Mouse (Mus musculus): ENCODE results near the gene Nupr1l.

The Nupr1l gene

GRCm38 (mm10) chr5:129918065-129918651, 9.8 kb downstream of the Nupr1l start:
- no peak for DNase-seq

GRCm38 (mm10) chr5:129918752-129919151, 10.4 kb downstream of the Nupr1l start:
- no peak for DNase-seq

GRCm38 (mm10) chr5:129919320-129919719, 11.0 kb downstream of the Nupr1l start:
- no peak for DNase-seq

GRCm38 (mm10) chr5:129921972-129922371, 13.6 kb downstream of the Nupr1l start:
- no peak for DNase-seq

- no peak for DNase-seq
These were observed 16.6 kb downstream of the Nupr1l start for GRCm38 (mm10) chr5:129924820-129925452.

- no peak for DNase-seq
These were observed 17.6 kb downstream of the Nupr1l start for GRCm38 (mm10) chr5:129925933-129926332.

- no peak for DNase-seq
These were observed 21.9 kb downstream of the Nupr1l start for GRCm38 (mm10) chr5:129929924-129930855.

GRCm38 (mm10) chr5:129936941-129937340, 28.6 kb downstream of the Nupr1l start:
- no peak for DNase-seq

- no peak for DNase-seq
These were observed 31.9 kb downstream of the Nupr1l start for GRCm38 (mm10) chr5:129940281-129940680.

GRCm38 (mm10) chr5:129940736-129941494, 32.6 kb downstream of the Nupr1l start:
- no peak for DNase-seq

DNA sequence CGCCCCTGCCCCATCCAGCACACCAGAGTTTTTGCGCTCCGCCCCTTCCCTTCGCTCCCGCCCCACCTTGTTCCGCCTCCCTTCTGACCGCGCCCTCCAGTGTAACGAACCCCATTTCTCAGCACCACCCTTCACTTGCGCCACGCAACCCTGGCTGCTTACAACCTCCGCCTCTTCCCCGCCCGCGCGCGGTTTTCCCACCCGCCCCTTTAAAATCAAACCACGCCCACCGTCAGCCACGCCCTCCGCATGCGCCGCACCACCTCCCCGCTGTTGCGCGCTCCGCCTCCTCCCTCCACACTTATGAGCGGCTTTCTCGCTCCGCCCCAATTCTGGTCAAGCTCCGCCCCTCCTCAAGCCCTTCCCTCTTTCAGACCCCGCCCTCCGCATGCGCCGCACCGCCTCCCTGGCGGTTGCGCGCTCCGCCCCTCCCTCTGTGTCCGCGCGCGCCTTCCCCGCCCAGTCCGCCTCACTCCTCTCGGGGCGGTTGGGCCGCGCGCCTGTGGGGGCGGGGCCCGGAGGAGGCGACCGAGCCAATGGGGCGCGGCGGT, 33.2 kb downstream of the Nupr1l start, which contains the start of gene Vkorc1l1:
TSS of gene Vkorc1l1 (plus strand) at position 476 of the 551 bp plus-strand sequence.
- peak; percentile 98 for DNase-seq

DNA sequence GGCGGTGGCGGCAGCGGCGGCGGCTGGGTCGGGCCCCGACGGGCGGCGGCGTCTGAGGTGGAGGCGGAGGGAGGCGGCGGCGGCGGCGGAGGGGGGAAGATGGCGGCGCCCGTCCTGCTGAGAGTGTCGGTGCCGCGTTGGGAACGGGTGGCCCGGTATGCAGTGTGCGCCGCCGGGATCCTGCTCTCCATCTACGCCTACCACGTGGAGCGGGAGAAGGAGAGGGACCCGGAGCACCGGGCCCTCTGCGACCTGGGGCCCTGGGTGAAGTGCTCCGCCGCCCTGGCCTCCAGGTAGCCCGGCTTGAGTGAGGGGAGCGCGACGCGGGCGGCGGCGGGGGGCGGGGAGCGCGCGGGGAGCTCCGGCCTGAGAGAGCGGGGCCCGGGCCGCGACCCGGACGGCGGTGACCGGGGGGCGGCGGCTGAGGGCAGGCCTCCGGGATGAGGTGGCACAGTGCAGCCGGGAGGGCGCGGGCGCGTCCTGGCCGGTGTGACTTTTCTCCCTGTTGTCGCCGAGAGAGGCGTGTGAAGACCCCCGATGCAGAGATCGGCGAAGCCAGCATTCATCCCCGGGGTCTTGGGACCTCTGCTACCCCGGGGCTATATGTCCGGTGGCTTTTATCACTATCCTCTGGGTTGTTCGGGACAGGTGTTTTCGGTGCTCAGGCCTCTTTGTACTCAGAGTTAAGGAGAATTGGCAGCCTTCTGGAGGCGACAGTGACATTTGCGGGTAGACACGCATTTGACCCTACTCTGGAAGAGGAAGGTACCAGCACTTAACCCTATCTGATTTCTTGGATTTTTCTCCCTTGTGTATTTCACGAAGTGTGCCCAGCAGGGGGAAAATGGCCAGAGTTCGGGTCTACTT, 34.0 kb downstream of the Nupr1l start:
- peak; percentile 11 for DNase-seq

- no peak for DNase-seq
These were observed 35.1 kb downstream of the Nupr1l start for GRCm38 (mm10) chr5:129943402-129943801.

DNA sequence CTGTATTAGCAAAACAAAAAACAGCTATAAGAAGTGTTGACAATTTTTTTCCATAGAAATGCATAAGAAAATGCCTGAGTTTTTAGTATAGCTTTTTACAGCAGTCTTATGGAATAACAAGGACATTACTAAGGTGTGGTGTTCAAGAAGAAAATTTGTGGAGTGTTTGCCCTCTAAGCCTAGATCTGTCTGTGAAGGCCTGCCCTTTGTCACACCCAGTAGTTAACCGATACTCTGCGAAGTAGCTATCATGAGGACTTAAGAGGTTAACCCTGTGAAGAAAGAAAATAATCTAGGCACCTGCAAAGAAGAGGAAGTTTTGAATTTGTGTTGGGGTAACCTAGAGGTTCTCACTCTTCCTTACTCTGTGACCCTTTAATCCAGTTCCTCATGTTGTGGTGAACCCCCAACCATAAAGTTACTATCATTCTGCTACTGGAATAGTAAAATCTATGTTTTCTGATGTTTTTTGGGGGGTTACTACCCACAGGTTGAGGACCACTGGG, 39.2 kb downstream of the Nupr1l start:
- DNase-seq, result no peak

- no peak for DNase-seq
These were observed 43.8 kb downstream of the Nupr1l start for GRCm38 (mm10) chr5:129952143-129952542.

GRCm38 (mm10) chr5:129954473-129955254, 46.3 kb downstream of the Nupr1l start:
- no peak for DNase-seq

DNA sequence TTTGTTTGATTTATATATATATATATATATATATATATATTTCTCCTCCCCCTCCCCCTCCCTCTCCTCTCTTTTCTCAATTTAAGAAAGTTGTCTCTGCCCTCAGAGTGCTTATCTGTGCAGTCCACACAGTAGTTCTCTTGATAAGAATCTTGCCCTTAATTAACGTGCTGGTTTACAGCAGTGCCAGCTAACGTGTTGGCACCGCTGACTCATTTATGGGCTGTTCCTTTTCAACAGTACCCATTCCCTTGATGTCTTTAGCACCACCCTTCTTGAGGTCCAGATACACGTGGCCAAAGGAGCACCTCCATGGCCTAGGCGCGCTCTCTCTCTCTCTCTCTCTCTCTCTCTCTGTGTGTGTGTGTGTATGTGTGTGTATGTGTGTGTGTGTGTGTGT, 47.5 kb downstream of the Nupr1l start:
- DNase-seq, result no peak

- DNase-seq, result no peak
These were observed 54.9 kb downstream of the Nupr1l start for GRCm38 (mm10) chr5:129963224-129963623.

Data from right cerebral cortex, adult 18-20 months (tissue).